Mouse (Mus musculus): ENCODE measurements around the gene Zfp954. TPM values are rescaled to one million over a fixed set of nuclear protein-coding genes. Genes with fewer than 3 reads are reported as not detected.

Zfp954 gene
- polyA plus RNA-seq, 1 experiment from 2014 or later = 20.8 TPM

Other genes with a start within 250 kb of the Zfp954 start
- not detected in 2 replicates for gene Aurkc, start 126.2 kb downstream of the Zfp954 start, polyA plus RNA-seq (2014; fragmentation: Nextera tagmentation; extraction: Ambion mirVana)
- 11.9 and 14.2 TPM in 2 replicates for gene Zfp773, start 15.3 kb upstream of the Zfp954 start, polyA plus RNA-seq (2014; fragmentation: Nextera tagmentation; extraction: Ambion mirVana)
- gene Zfp418, start 49.8 kb upstream of the Zfp954 start, polyA plus RNA-seq (2014; fragmentation: Nextera tagmentation; extraction: Ambion mirVana) = 3.6 and 3.7 TPM in 2 replicates
- gene Zfp772, start 88.5 kb upstream of the Zfp954 start, polyA plus RNA-seq (2014; fragmentation: Nextera tagmentation; extraction: Ambion mirVana) = 9.1 and 9.8 TPM in 2 replicates
- gene Vmn2r29, start 125.8 kb upstream of the Zfp954 start, polyA plus RNA-seq (2014; fragmentation: Nextera tagmentation; extraction: Ambion mirVana) = 2.5 and 3.5 TPM in 2 replicates
- gene Gm45844, start 156.8 kb upstream of the Zfp954 start, polyA plus RNA-seq (2014; fragmentation: Nextera tagmentation; extraction: Ambion mirVana) = 10.1 and 11.9 TPM in 2 replicates
- 172 and 188 TPM in 2 replicates for gene Clcn4, start 179.4 kb upstream of the Zfp954 start, polyA plus RNA-seq (2014; fragmentation: Nextera tagmentation; extraction: Ambion mirVana)
- not detected in 2 replicates for gene Vmn2r30, start 216.1 kb upstream of the Zfp954 start, polyA plus RNA-seq (2014; fragmentation: Nextera tagmentation; extraction: Ambion mirVana)

Measured in hindbrain, embryonic 14.5 days (tissue).